Mouse (Mus musculus) CH12.LX (cell line): ENCODE data around the gene Siah3. TPM values are rescaled to one million over a fixed set of nuclear protein-coding genes. Genes with fewer than 3 reads are reported as not detected.

ENCODE experiments used
- DNase-seq: peaks from one replicate; pipeline ENCODE4 v3.0.0-alpha.2; 2013; ENCODE audit errors: extremely low read depth
- H3K27ac ChIP-seq: 2 replicates; pipeline ENCODE4 v1.5.1; 2012; ENCODE audit warnings: low read depth, mild to moderate bottlenecking, control low read depth, moderate library complexity; ENCODE audit not compliant: insufficient read depth
- H3K27me3 ChIP-seq: replicated peaks from 2 replicates; pipeline ENCODE3; 2012; ENCODE audit warnings: inconsistent platforms
- H3K36me3 ChIP-seq, 2 experiments: replicated peaks in 1 of 2; 2 replicates each; pipeline versions ENCODE3 to v1.6.1; 2012; ENCODE audit warnings: inconsistent platforms in 1 of 2, low read length in 1 of 2, mild to moderate bottlenecking in 1 of 2, mixed read lengths in 1 of 2, moderate library complexity in 1 of 2; ENCODE audit not compliant: control insufficient read depth in 1 of 2, insufficient read depth in 1 of 2
- H3K4me1 ChIP-seq, 2 experiments: 2 replicates each; pipeline ENCODE4 v1.6.1; 2012; ENCODE audit warnings: inconsistent platforms in 1 of 2, moderate library complexity in 1 of 2; ENCODE audit not compliant: insufficient read depth in 2 of 2, control insufficient read depth in 1 of 2
- H3K4me2 ChIP-seq: 2 replicates; pipeline ENCODE4 v1.6.1; 2012; ENCODE audit warnings: low read depth, mild to moderate bottlenecking, control low read depth; ENCODE audit not compliant: poor library complexity, insufficient read depth, severe bottlenecking
- H3K4me3 ChIP-seq, 3 experiments: fragments of 150-350 bp in 1 of 3; sonication (generic) in 1 of 3; replicated peaks in 1 of 3; 2 replicates each; pipeline versions ENCODE3 to v1.5.1; 2011 to 2012; ENCODE audit warnings: low read depth in 2 of 3, low read length in 2 of 3, mild to moderate bottlenecking in 2 of 3, moderate library complexity in 2 of 3, control low read depth in 1 of 3, improper control_type of control experiment in 1 of 3, inconsistent platforms in 1 of 3, mixed read lengths in 1 of 3; ENCODE audit not compliant: poor library complexity in 1 of 3
- H3K79me2 ChIP-seq: replicated peaks from 2 replicates; pipeline ENCODE4 v1.6.1; 2012; ENCODE audit warnings: mild to moderate bottlenecking, moderate library complexity; ENCODE audit not compliant: control insufficient read depth, poor library complexity, insufficient read depth, severe bottlenecking; ENCODE audit errors: extremely low read depth
- H3K9ac ChIP-seq: 2 replicates; pipeline ENCODE4 v1.6.1; 2012; ENCODE audit warnings: low read depth, mild to moderate bottlenecking, control low read depth, moderate library complexity; ENCODE audit not compliant: insufficient read depth
- H3K9me3 ChIP-seq: replicated peaks from 2 replicates; pipeline ENCODE3; 2012; ENCODE audit warnings: low read length, inconsistent platforms, mixed read lengths
- BHLHE40 ChIP-seq: IDR thresholded peaks from 2 replicates; pipeline ENCODE4 v1.6.1; 2011; ENCODE audit warnings: mild to moderate bottlenecking, low read depth, low read length, improper control_type of control experiment
- CHD1 ChIP-seq: IDR thresholded peaks from 2 replicates; pipeline ENCODE4 v1.6.1; 2012; ENCODE audit warnings: low read depth, low read length, improper control_type of control experiment, inconsistent platforms
- CHD2 ChIP-seq: IDR thresholded peaks from 2 replicates; pipeline ENCODE4 v1.6.1; 2011; ENCODE audit warnings: low read length, improper control_type of control experiment
- CTCF ChIP-seq, 2 experiments: IDR thresholded peaks in 1 of 2; conservative IDR thresholded peaks in 1 of 2; 2 replicates each; pipeline ENCODE4 v1.5.1; 2011 to 2012; ENCODE audit warnings: low read depth in 2 of 2, low read length in 2 of 2, improper control_type of control experiment in 1 of 2, inconsistent platforms in 1 of 2, mild to moderate bottlenecking in 1 of 2, moderate library complexity in 1 of 2
- ELF1 ChIP-seq: IDR thresholded peaks from 2 replicates; pipeline ENCODE4 v1.6.1; 2014; ENCODE audit warnings: low read depth, mild to moderate bottlenecking, inconsistent platforms, low read length, improper control_type of control experiment
- ETS1 ChIP-seq: conservative IDR thresholded peaks from 2 replicates; pipeline ENCODE4 v1.6.1; 2012; ENCODE audit warnings: low read depth, mild to moderate bottlenecking, inconsistent platforms, low read length, improper control_type of control experiment, moderate library complexity
- GABPA ChIP-seq: IDR thresholded peaks from 2 replicates; pipeline ENCODE4 v1.6.1; 2012; ENCODE audit warnings: low read depth, low read length, improper control_type of control experiment, inconsistent platforms; ENCODE audit not compliant: insufficient replicate concordance
- HCFC1 ChIP-seq: IDR thresholded peaks from 2 replicates; pipeline ENCODE4 v1.6.1; 2012; ENCODE audit warnings: low read depth, mild to moderate bottlenecking, inconsistent platforms, low read length, improper control_type of control experiment
- JUN ChIP-seq: IDR thresholded peaks from 2 replicates; pipeline ENCODE4 v1.6.1; 2011; ENCODE audit warnings: low read depth, mild to moderate bottlenecking, low read length, improper control_type of control experiment, moderate library complexity; ENCODE audit not compliant: insufficient read depth
- KAT2A ChIP-seq: IDR thresholded peaks from 2 replicates; pipeline ENCODE4 v1.6.1; 2012; ENCODE audit warnings: low read length, improper control_type of control experiment, inconsistent platforms; ENCODE audit not compliant: insufficient replicate concordance
- MAFK ChIP-seq: IDR thresholded peaks from 2 replicates; pipeline ENCODE4 v1.6.1; 2011; ENCODE audit warnings: low read length, improper control_type of control experiment; ENCODE audit not compliant: insufficient replicate concordance
- MAX ChIP-seq: IDR thresholded peaks from 2 replicates; pipeline ENCODE4 v1.6.1; 2011; ENCODE audit warnings: low read length, improper control_type of control experiment
- MAZ ChIP-seq: IDR thresholded peaks from 2 replicates; pipeline ENCODE4 v1.6.1; 2012; ENCODE audit warnings: low read depth, mild to moderate bottlenecking, inconsistent platforms, low read length, improper control_type of control experiment, moderate library complexity
- MEF2A ChIP-seq: IDR thresholded peaks from 2 replicates; pipeline ENCODE4 v1.6.1; 2014; ENCODE audit warnings: low read depth, mild to moderate bottlenecking, inconsistent platforms, low read length, improper control_type of control experiment, borderline replicate concordance
- MYC ChIP-seq: IDR thresholded peaks from 2 replicates; pipeline ENCODE4 v1.6.1; 2011; ENCODE audit warnings: low read depth, mild to moderate bottlenecking, improper control_type of control experiment, low read length
- NELFE ChIP-seq: IDR thresholded peaks from 2 replicates; pipeline ENCODE4 v1.6.1; 2011; ENCODE audit warnings: low read depth, low read length, improper control_type of control experiment
- PAX5 ChIP-seq: IDR thresholded peaks from 2 replicates; pipeline ENCODE4 v1.6.1; 2012; ENCODE audit warnings: low read length, inconsistent platforms, mixed read lengths
- POLR2A ChIP-seq: IDR thresholded peaks from 2 replicates; pipeline ENCODE4 v1.6.1; 2011; ENCODE audit warnings: low read depth, mild to moderate bottlenecking, improper control_type of control experiment, low read length
- POLR2AphosphoS2 ChIP-seq: IDR thresholded peaks from 2 replicates; pipeline ENCODE4 v1.6.1; 2011; ENCODE audit warnings: low read depth, low read length, improper control_type of control experiment
- RAD21 ChIP-seq: IDR thresholded peaks from 2 replicates; pipeline ENCODE4 v1.6.1; 2011; ENCODE audit warnings: low read depth, mild to moderate bottlenecking, low read length, improper control_type of control experiment, moderate library complexity
- SIN3A ChIP-seq: IDR thresholded peaks from 2 replicates; pipeline ENCODE4 v1.6.1; 2012; ENCODE audit warnings: low read length, improper control_type of control experiment, inconsistent platforms
- SMC3 ChIP-seq: IDR thresholded peaks from 2 replicates; pipeline ENCODE4 v1.6.1; 2011; ENCODE audit warnings: low read depth, low read length, improper control_type of control experiment
- TBP ChIP-seq: conservative IDR thresholded peaks from 2 replicates; pipeline ENCODE4 v1.6.1; 2011; ENCODE audit warnings: low read depth, low read length, improper control_type of control experiment
- TCF12 ChIP-seq: IDR thresholded peaks from 2 replicates; pipeline ENCODE4 v1.6.1; 2014; ENCODE audit warnings: low read depth, mild to moderate bottlenecking, inconsistent platforms, low read length, improper control_type of control experiment
- UBTF ChIP-seq: IDR thresholded peaks from 2 replicates; pipeline ENCODE4 v1.6.1; 2012; ENCODE audit warnings: low read depth, mild to moderate bottlenecking, inconsistent platforms, low read length, improper control_type of control experiment, moderate library complexity
- USF1 ChIP-seq: IDR thresholded peaks from 2 replicates; pipeline ENCODE4 v1.6.1; 2014; ENCODE audit warnings: low read depth, mild to moderate bottlenecking, inconsistent platforms, low read length, improper control_type of control experiment
- USF2 ChIP-seq: conservative IDR thresholded peaks from 2 replicates; pipeline ENCODE4 v1.6.1; 2011; ENCODE audit warnings: low read depth, low read length, improper control_type of control experiment
- ZKSCAN1 ChIP-seq: IDR thresholded peaks from 2 replicates; pipeline ENCODE4 v1.6.1; 2012; ENCODE audit warnings: low read depth, inconsistent platforms, low read length, improper control_type of control experiment, borderline replicate concordance
- ZMIZ1 ChIP-seq: IDR thresholded peaks from 2 replicates; pipeline ENCODE4 v1.6.1; 2012; ENCODE audit warnings: low read depth, mild to moderate bottlenecking, inconsistent platforms, low read length, improper control_type of control experiment
- ZNF384 ChIP-seq: IDR thresholded peaks from 2 replicates; pipeline ENCODE4 v1.6.1; 2012; ENCODE audit warnings: low read depth, low read length, improper control_type of control experiment, inconsistent platforms
- dilution Hi-C: fragments of 300-500 bp; cut with MboI; formaldehyde crosslinking; loops from 2 replicates; pipeline ENCODE4 v1.14.3; 2020; ENCODE audit warnings: low sequenced_read_pairs; ENCODE audit not compliant: extremely low pct_unique_long_range_greater_than_20kb, extremely low pct_ligation_motif_present
- in situ Hi-C: fragments of 300-500 bp; cut with MboI; formaldehyde crosslinking; loops from 3 replicates; pipeline ENCODE4 v1.14.3; 2019; ENCODE audit warnings: low sequenced_read_pairs, low pct_ligation_motif_present, low pct_unique_long_range_greater_than_20kb, mixed read lengths
- polyA plus RNA-seq: library from polyadenylated mRNA; unstranded; fragments of >175 nt; gene quantifications from 2 replicates; pipeline ENCODE4 v1.2.1, GENCODE M21; 2012; ENCODE audit warnings: low read depth; ENCODE audit not compliant: insufficient read length
- total RNA-seq, 2 experiments: library from RNA; depleted of rRNA; stranded (reverse); fragments of 300-350 nt in 1 of 2; fragments of >200 nt in 1 of 2; gene quantifications; 2 replicates each; pipeline ENCODE4 v1.2.3; 2012 to 2014

Siah3 gene
- total and polyA plus RNA-seq, 3 experiments: not detected

DNA sequence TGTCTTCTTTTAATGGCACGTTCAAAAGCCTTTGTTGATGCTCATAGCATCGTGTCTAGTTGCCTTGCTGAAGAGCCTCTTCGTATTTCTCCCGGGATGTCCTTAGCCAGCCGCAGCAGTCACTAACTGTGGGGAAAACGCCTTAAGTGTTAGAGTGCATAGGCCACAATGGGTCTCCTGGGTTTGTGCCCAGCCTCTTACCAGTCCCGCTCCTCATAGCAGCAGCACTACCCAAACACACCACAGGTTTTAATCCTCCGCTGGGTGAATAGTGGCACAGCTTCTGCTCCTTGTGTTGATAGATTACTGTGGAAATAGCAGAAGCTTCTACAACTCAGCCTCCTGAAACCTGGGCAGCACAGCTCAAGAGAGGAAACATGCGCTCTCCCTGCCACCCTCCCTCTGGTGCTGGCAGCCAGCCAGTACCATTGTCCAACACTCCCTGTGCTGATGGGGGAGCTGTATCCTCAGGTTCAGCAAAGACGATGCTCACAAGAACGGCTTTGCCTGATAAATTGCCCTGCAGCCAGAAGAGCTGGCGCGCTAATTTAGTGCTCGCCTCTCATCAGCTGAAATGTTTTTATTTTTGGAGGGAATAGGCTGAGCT, 109.9 kb downstream of the Siah3 start:
- H3K4me2 ChIP-seq: no peak overlapping the region
- 0 out of 4 replicates have a peak, but pooled peaks cover 0 to 4% of the 10 kb centered on the region in 2 experiments for H3K4me1 ChIP-seq
- H3K4me3 ChIP-seq: no peak overlapping the region
- H3K36me3 ChIP-seq: no peaks in the 10 kb centered on the region
- H3K9ac ChIP-seq: no peak overlapping the region
- TF ChIP-seq ZKSCAN1 (no peak), SMC3 (no peak), PAX5 (no peak), ZNF384 (no peak), MAX (no peak), TCF12 (no peak), NELFE (no peak), POLR2AphosphoS2 (no peak), HCFC1 (no peak), CHD1 (no peak), USF2 (no peak), SIN3A (no peak), MEF2A (no peak), JUN (no peak), RAD21 (no peak), CHD2 (no peak), MYC (no peak), GABPA (no peak)
- no peaks in the 10 kb centered on the region for H3K27me3 ChIP-seq
- DNase-seq: no peak
- H3K27ac ChIP-seq: no peak overlapping the region
- dilution Hi-C loops (no loop called here), in situ Hi-C loops (no loop called here)
- no peaks in the 10 kb centered on the region for H3K9me3 ChIP-seq
- H3K79me2 ChIP-seq: no peaks in the 10 kb centered on the region

DNA sequence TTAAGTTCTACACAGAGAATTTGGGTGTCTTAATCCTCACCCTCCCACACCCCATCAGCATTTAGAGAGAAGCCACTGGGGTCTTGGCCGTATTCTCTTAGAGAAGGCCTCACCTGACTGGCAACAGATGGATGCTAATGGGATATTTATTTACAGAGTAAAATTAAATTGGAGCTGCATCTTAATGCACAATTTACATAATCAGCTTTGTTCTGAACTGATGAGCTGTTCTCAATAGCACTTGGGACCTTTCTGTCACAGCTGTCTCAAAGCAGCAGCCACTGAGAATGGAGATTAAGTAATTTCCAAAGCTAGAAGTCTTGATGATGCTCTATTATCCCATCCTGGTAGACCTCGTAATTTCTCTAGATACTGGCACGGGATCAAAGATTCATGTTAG, 110.5 kb downstream of the Siah3 start:
- Histone ChIP-seq H3K36me3 (no peaks in the 10 kb centered on the region), H3K27ac (no peak overlapping the region), H3K4me2 (no peak overlapping the region), H3K79me2 (no peaks in the 10 kb centered on the region), H3K4me1 (0 out of 4 replicates have a peak, but pooled peaks cover 0 to 4% of the 10 kb centered on the region in 2 experiments), H3K27me3 (no peaks in the 10 kb centered on the region), H3K9ac (no peak overlapping the region), H3K9me3 (no peaks in the 10 kb centered on the region), H3K4me3 (no peak overlapping the region)
- dilution Hi-C loops: no loop called here
- TF ChIP-seq UBTF (no peak), BHLHE40 (no peak), MAFK (no peak), TCF12 (no peak), POLR2A (no peak), CHD2 (no peak), ELF1 (no peak), GABPA (no peak), USF1 (no peak), MEF2A (no peak), HCFC1 (no peak), ETS1 (no peak), MAZ (no peak), KAT2A (no peak), SMC3 (no peak), TBP (no peak), POLR2AphosphoS2 (no peak), CTCF (conservative IDR thresholded peaks at IDR 0.05 in 1 of 2, IDR thresholded peaks at IDR 0.05 in 1 of 2; ENCODE audit: low read depth in 2 of 2, low read length in 2 of 2) (no peak), ZMIZ1 (no peak)
- no peak for DNase-seq
- in situ Hi-C loops: no loop called here
